Mouse (Mus musculus) CH12.LX (cell line): ENCODE measurements around the gene Apoc4.

Experiments used
- CTCF ChIP-seq, 2 experiments: IDR thresholded peaks in 1 of 2; conservative IDR thresholded peaks in 1 of 2; 2 replicates each; pipeline ENCODE4 v1.5.1; 2011 to 2012; ENCODE audit warnings: low read depth in 2 of 2, low read length in 2 of 2, improper control_type of control experiment in 1 of 2, inconsistent platforms in 1 of 2, mild to moderate bottlenecking in 1 of 2, moderate library complexity in 1 of 2
- NRF1 ChIP-seq: IDR thresholded peaks from 2 replicates; pipeline ENCODE4 v1.6.1; 2014; ENCODE audit warnings: low read depth, mild to moderate bottlenecking, inconsistent platforms, low read length, improper control_type of control experiment, moderate library complexity

DNA sequence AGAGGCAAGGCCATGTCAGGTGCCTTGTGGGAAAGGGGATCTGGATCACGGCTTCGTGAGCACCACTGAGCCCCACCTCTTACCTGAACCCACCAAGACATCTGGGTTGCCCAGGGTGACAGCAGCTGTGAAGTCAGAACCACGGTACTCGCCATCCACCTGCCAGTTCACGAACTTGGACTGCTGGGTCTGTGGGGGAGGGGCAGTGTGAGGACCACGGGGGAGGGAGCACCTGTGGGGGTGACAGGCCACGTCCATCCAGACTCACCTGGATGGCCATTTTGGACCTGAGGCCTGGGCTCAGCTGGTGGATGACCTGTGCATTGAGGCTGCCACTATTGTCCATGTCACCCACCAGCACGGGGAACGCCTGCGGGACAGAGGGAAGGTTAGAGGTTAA is 29.4 kb upstream of the Apoc4 start:
- TF ChIP-seq NRF1 (no peak), CTCF (conservative IDR thresholded peaks at IDR 0.05 in 1 of 2, IDR thresholded peaks at IDR 0.05 in 1 of 2; ENCODE audit: low read depth in 2 of 2, low read length in 2 of 2) (no peak)
